Mouse (Mus musculus) bone marrow, adult 2 months (tissue): ENCODE data around the gene Hoxb1. TPM values are rescaled to one million over a fixed set of nuclear protein-coding genes. Genes with fewer than 3 reads are reported as not detected.

ENCODE experiments used
- H3K27ac ChIP-seq: fragments of 200-500 bp; 2 replicates; pipeline ENCODE4 v1.5.1; 2012; ENCODE audit warnings: low read depth, mild to moderate bottlenecking, control low read depth, inconsistent platforms, low read length; ENCODE audit not compliant: control insufficient read depth, poor library complexity, insufficient read depth
- H3K4me1 ChIP-seq: fragments of 200-500 bp; 2 replicates; pipeline ENCODE4 v1.6.1; 2011; ENCODE audit warnings: low read length; ENCODE audit not compliant: control insufficient read depth, insufficient read depth
- H3K4me3 ChIP-seq: fragments of 200-500 bp; replicated peaks from 2 replicates; pipeline ENCODE3; 2011; ENCODE audit warnings: mild to moderate bottlenecking, low read depth, low read length, control low read depth; ENCODE audit not compliant: control insufficient read depth
- CTCF ChIP-seq: fragments of 200-500 bp; IDR thresholded peaks from 2 replicates; pipeline ENCODE4 v1.5.1; 2011; ENCODE audit warnings: low read length, control low read depth; ENCODE audit not compliant: control insufficient read depth, insufficient read depth
- POLR2A ChIP-seq: fragments of 200-500 bp; IDR thresholded peaks from 2 replicates; pipeline ENCODE4 v1.6.1; 2011; ENCODE audit warnings: low read depth, mild to moderate bottlenecking, control low read depth, low read length, borderline replicate concordance; ENCODE audit not compliant: control insufficient read depth
- WGBS: fragments of 180-500 bp; shearing (Covaris S2); methylation state at CpG from one replicate; pipeline ENCODE4 v1.1.7; 2018; 5-methylcytosine and 5-hydroxymethylcytosine counted together
- polyA plus RNA-seq: library from polyadenylated mRNA; stranded (reverse); fragments of >200 nt; gene quantifications from 2 replicates; pipeline ENCODE4 v1.2.4, GENCODE M21; 2011; ENCODE audit warnings: low replicate concordance; ENCODE audit not compliant: missing spikeins, insufficient read depth, insufficient read length

Gene Hoxb1
- polyA plus RNA-seq, 1 experiment: not detected

DNA sequence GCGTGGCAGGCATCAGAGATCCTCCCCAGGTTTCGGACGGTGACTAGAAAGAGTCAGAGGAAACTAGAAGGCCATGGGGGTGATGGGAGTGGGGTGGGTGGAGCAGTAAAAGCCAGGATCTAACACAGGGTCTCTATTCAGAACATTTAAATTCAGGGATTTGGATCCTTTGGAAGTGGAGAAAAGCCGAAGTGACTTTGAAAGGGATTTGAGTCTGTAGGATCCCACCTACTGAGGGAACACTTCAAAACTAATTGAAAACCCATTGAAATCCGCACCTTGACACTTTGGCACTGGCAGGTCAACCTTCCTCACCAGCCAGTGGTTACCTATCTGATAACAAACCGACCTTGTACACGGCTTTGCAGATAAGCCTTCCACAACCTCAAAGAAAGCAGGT is 9.3 kb downstream of the Hoxb1 start:
- TF ChIP-seq POLR2A (no peak), CTCF (no peak)
- 60% methylated on average over 7 of the region's 7 CpGs for WGBS
- Histone ChIP-seq H3K4me3 (no peak overlapping the region), H3K27ac (no peak overlapping the region), H3K4me1 (no peaks in the 10 kb centered on the region)

DNA sequence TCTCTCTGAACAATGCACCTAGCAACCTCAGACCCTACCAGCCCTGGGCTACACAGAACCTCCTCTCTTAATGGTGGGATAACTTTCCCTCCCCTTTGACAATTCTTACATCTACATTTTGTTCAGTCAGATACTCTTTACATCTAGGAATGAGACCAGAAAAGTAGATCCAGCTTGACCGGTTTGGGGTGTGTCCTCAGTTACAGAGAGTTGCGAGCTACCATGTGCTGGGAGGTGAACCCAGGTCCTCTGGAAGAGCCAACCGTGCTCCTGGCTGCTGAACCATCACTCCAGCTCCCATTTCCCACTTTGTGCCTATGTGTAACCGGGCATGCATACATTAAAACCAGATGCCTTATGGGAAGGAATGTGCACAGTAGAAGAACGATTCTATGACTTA is 17.8 kb downstream of the Hoxb1 start:
- no peak for TF ChIP-seq POLR2A
- no peak for TF ChIP-seq CTCF
- WGBS: 60% methylated on average over 5 of the region's 5 CpGs
- no peak overlapping the region for H3K4me3 ChIP-seq
- H3K4me1 ChIP-seq: no peaks in the 10 kb centered on the region
- no peak overlapping the region for H3K27ac ChIP-seq

DNA sequence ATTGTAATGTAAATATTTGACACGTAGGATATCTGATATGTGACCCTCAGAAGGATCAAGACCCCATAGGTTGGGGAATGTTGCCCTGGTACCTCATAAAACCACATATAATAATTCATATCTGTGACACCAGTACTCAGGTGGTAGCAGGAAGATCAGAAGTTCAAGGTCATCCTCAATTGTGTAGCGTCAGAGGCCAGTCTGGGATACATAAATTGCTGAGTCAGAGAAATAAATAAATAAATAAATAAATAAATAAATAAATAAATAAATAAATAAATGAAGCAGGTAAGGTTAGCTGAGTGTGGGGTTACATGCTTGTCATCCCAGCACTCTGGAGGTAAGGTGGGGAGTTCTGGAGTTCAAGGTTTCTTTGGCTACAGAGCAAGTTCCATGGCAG is 22.1 kb downstream of the Hoxb1 start:
- no peak overlapping the region for H3K4me3 ChIP-seq
- 82% methylated on average over 2 of the region's 2 CpGs for WGBS
- TF ChIP-seq CTCF (no peak), POLR2A (no peak)
- no peaks in the 10 kb centered on the region for H3K4me1 ChIP-seq
- no peak overlapping the region for H3K27ac ChIP-seq

DNA sequence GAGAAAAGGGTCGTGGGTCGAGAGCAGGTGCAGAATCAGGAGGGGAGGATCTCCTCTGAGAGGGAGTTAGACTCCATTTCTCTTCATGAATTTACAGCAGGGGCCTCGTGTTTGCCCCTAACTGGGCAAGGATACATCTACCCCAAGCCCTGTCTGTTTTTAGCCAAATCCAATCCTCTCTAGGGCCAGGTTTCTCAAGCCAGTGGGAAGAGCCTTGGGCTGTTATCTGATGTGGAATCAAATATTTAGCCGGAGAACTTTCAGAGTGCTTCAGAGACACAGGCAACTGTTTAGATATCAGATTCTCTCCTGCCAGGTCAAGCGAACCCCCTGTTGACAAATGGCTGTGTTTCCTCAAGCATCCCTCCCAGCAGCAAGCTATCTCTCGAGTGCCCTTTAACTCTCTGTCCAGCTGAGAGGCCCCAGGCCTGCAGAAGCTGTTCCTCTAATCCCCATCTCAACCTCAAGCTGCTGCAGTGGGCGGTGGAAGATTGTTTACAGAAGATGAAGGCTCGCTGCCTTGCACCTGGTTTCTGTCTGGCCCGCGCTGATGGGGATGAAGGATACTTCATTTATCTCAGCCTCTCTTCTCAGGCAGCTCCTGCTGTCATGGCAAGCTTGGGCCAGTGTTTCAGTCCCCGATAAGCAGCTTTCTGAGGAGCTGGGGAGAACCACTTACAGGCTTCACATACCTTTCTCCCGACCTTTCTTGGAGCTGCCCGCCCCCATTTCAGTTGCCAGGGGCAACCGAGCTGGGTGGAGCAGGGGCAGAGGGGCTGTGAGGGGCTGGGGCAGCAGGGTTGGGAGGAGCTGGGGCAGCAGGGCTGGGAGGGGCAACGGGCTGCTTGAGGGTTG is 31.4 kb downstream of the Hoxb1 start:
- Histone ChIP-seq H3K4me1 (no peaks in the 10 kb centered on the region), H3K27ac (no peak overlapping the region), H3K4me3 (no peak overlapping the region)
- 66% methylated on average over 15 of the region's 15 CpGs for WGBS
- TF ChIP-seq CTCF (no peak), POLR2A (no peak)

DNA sequence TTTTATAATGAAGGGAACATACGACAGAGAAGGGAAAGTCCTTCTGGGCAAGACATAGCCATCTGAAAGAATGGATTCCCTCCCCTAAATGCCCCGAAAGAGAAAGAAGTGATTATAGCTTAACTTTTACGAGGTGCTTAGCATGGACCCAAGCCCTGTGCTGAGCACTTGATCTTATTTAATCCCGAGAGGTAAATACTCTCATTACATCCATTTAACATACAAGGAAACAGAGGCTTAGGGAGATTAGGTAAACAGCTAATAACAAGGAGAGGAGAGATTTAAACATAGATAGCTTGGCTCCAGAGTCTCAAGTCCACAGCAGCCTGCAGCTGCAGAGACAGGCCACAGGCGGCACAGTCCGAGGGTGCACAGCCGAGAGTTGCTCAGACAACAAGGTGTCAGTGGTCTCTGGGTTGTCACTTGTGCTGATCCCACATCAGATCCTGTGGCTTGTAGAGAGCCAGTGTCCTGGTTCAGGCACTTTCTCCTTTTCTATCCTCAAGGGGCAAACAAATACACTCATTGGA is 32.3 kb downstream of the Hoxb1 start:
- TF ChIP-seq POLR2A: no peak
- no peak for TF ChIP-seq CTCF
- Histone ChIP-seq H3K27ac (no peak overlapping the region), H3K4me1 (no peaks in the 10 kb centered on the region), H3K4me3 (no peak overlapping the region)
- WGBS: 74% methylated on average over 7 of the region's 7 CpGs

DNA sequence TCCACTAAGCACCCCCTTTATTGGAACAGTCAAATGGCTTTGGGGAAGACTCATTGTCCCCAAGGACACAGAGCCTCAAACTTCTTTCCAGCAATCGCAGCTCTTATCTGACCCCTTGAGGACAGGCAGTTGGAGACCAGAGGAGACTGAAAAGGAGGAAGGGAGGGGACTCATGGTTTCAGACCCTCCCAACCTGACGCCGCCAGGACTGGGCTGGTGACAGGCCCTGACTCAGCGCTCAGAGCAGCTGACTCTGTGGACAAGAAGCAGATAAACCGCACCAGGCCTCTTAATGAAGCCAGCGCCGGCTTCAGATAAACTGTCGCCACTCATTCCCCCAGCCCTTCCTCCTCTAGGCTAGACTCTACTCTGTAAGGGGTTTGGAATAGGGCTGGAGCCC is 34.4 kb downstream of the Hoxb1 start:
- no peak overlapping the region for H3K4me3 ChIP-seq
- no peaks in the 10 kb centered on the region for H3K4me1 ChIP-seq
- H3K27ac ChIP-seq: no peak overlapping the region
- TF ChIP-seq CTCF (no peak), POLR2A (no peak)
- 13% methylated on average over 8 of the region's 8 CpGs for WGBS

DNA sequence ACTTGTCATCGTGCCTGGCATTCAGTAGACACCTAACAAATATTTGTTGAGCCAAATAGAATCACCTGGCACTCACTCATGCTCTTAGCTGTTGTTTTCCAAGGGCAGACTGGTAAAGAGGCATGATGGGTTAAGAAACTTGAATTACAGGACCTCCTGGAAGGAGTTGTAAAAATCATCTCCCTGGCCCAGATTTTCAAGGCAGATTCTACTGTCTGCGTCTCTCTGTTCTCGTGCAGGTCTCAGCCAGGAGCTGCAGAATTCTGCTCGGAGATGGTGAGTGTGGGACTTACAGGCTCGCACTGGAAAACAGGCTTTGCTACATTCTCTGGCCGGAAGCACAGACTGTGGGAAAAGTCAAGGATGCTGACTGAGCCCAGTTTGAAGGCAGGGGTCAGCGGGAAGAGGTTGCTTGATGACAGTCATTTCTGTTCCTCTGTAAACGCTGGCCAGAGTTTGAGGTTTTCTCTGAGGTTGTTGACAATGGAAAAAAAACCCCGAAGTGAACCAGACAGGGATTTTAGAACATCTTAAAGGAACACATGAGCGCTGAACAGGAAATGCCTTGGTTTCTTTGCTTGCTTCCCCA is 38.6 kb downstream of the Hoxb1 start:
- Histone ChIP-seq H3K4me1 (no peaks in the 10 kb centered on the region), H3K4me3 (no peak overlapping the region), H3K27ac (no peak overlapping the region)
- WGBS: 45% methylated on average over 10 of the region's 10 CpGs
- TF ChIP-seq POLR2A: no peak
- no peak for TF ChIP-seq CTCF

DNA sequence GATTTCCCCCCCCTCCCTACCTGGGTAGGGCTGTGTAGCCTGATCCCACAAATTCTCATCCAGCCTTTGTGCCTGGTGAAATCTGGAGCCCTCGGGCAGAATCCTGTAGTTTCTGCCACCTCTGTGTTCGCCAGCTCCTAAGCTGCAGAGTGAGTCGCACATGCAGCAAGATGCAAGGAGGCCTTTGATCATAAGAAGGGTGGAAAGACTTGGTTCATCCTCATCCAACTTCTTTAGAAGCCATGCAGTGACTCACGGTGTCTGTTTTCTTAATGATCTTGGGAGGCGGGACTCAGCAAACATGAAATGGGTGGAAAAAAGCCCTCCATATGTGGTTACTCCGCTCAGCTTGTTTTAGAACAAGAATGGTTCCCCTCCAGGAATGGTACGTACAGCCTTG is 39.3 kb downstream of the Hoxb1 start:
- H3K4me1 ChIP-seq: no peaks in the 10 kb centered on the region
- TF ChIP-seq POLR2A (no peak), CTCF (no peak)
- 78% methylated on average over 7 of the region's 7 CpGs for WGBS
- H3K27ac ChIP-seq: no peak overlapping the region
- no peak overlapping the region for H3K4me3 ChIP-seq
